Mouse (Mus musculus): Measurements from ENCODE around the gene Srrm1. TPM values are rescaled to one million over a fixed set of nuclear protein-coding genes. Genes with fewer than 3 reads are reported as not detected.

Gene Srrm1
- polyA plus RNA-seq, 1 experiment from 2014 or later = 108 TPM

DNA sequence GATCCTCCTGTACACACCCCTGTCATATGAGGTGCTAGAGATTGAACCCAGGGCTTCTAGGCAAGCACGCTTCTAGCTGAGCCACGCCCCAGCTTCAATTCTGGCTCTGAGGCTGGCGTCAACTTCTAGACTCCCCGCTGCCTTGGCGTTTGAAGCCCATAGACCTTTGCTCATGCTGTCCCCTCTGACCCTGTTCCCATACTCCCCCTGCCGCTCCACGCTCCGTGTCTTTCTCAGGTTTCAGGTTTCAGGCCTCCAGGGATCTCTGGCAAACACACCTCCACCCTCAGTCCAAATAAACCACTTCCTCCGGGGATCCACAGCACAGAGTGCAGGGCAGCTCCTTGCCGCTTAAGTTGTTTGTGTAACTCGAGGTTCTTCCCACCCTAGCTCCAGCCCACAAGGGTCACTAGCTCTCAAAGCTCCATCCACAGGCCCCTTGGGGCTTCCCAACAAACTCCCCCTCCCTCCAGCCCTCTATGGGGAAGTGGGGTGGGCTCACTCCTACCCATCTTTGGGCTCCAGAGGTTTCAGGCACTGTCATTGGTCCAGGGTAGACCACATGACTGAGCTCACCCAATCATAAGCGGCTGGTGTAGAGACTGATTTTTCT is 60.5 kb downstream of the Srrm1 start:
- Histone ChIP-seq H3K9ac (ENCODE audit: low read length) (no peak overlapping the region), H3K36me3 (ENCODE audit: control insufficient read depth, insufficient read depth, low read length) (no peaks in the 10 kb centered on the region), H3K27me3 (ENCODE audit: control insufficient read depth, insufficient read depth, low read length) (no peaks in the 10 kb centered on the region), H3K27ac (replicated peaks) (peak overlapping the region; percentile 65; the same call in 1 of the 2 replicates), H3K4me1 (replicated peaks; ENCODE audit: control insufficient read depth, insufficient read depth) (no peaks in the 10 kb centered on the region; the same call in 1 of the 2 replicates), H3K9me3 (ENCODE audit: control insufficient read depth, low read length) (no peaks in the 10 kb centered on the region), H3K4me2 (replicated peaks; ENCODE audit: low read depth) (peak overlapping the region; percentile 31), H3K4me3 (ENCODE audit: low read depth, low read length) (no peak overlapping the region)
- TF ChIP-seq CTCF (IDR thresholded peaks at IDR 0.05; ENCODE audit: low read depth) = peak; percentile 20; the same call in 1 of the 2 replicates
- no peak for TF ChIP-seq EP300 (optimal IDR thresholded peaks at IDR 0.05)
- peak; percentile 89 for ATAC-seq (ENCODE audit: low FRiP score, low TSS enrichment)
- peak; percentile 86 for DNase-seq (ENCODE audit: low spot score)
- WGBS = 7% methylated on average over 12 of the region's 12 CpGs

DNA sequence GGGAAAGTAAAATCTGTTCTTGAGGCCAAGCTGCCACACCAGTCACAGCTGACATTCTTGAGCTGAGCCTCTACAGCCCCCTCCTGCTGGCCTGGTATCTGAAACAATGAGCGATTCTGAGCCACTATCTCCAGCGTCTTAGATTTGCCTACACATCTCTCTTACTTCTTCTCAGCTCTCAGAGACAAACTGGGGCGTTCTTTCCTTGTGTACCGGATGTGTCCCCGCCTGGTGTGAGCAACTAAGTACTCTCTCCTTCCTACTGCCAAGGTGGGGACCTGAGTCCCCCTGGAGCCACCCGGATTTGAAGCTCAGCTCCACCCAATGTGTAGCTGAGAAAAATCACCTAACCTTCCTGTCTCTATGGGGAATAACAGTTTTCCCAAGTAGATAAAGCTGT is 61.3 kb downstream of the Srrm1 start:
- Histone ChIP-seq H3K36me3 (ENCODE audit: control insufficient read depth, insufficient read depth, low read length) (no peaks in the 10 kb centered on the region), H3K4me2 (replicated peaks; ENCODE audit: low read depth) (no peak overlapping the region), H3K9me3 (ENCODE audit: control insufficient read depth, low read length) (no peaks in the 10 kb centered on the region), H3K9ac (ENCODE audit: low read length) (no peak overlapping the region), H3K27me3 (ENCODE audit: control insufficient read depth, insufficient read depth, low read length) (no peaks in the 10 kb centered on the region), H3K4me1 (replicated peaks; ENCODE audit: control insufficient read depth, insufficient read depth) (peaks cover 5% of the 10 kb centered on the region; the same call in 1 of the 2 replicates), H3K4me3 (ENCODE audit: low read depth, low read length) (no peak overlapping the region), H3K27ac (replicated peaks) (peak overlapping the region; percentile 0; the same call in 1 of the 2 replicates)
- DNase-seq (ENCODE audit: low spot score) (no peak), ATAC-seq (ENCODE audit: low FRiP score, low TSS enrichment) (no peak)
- 42% methylated on average over 6 of the region's 6 CpGs for WGBS
- no peak for TF ChIP-seq CTCF (IDR thresholded peaks at IDR 0.05; ENCODE audit: low read depth)
- no peak for TF ChIP-seq EP300 (optimal IDR thresholded peaks at IDR 0.05)

- Histone ChIP-seq H3K9ac (ENCODE audit: low read length) (no peak overlapping the region), H3K9me3 (ENCODE audit: control insufficient read depth, low read length) (no peaks in the 10 kb centered on the region), H3K4me2 (replicated peaks; ENCODE audit: low read depth) (no peak overlapping the region), H3K36me3 (ENCODE audit: control insufficient read depth, insufficient read depth, low read length) (no peaks in the 10 kb centered on the region), H3K27ac (replicated peaks) (no peak overlapping the region), H3K27me3 (ENCODE audit: control insufficient read depth, insufficient read depth, low read length) (no peaks in the 10 kb centered on the region), H3K4me3 (ENCODE audit: low read depth, low read length) (no peak overlapping the region), H3K4me1 (replicated peaks; ENCODE audit: control insufficient read depth, insufficient read depth) (peaks cover 7% of the 10 kb centered on the region; the same call in 1 of the 2 replicates)
- ATAC-seq (ENCODE audit: low FRiP score, low TSS enrichment) (no peak), DNase-seq (ENCODE audit: low spot score) (no peak)
- TF ChIP-seq CTCF (IDR thresholded peaks at IDR 0.05; ENCODE audit: low read depth) = no peak
- TF ChIP-seq EP300 (optimal IDR thresholded peaks at IDR 0.05) = no peak
- 88% methylated on average over 8 of the region's 8 CpGs for WGBS
Measured at GRCm38 (mm10) chr4:135291199-135291598, 61.9 kb downstream of the Srrm1 start.

DNA sequence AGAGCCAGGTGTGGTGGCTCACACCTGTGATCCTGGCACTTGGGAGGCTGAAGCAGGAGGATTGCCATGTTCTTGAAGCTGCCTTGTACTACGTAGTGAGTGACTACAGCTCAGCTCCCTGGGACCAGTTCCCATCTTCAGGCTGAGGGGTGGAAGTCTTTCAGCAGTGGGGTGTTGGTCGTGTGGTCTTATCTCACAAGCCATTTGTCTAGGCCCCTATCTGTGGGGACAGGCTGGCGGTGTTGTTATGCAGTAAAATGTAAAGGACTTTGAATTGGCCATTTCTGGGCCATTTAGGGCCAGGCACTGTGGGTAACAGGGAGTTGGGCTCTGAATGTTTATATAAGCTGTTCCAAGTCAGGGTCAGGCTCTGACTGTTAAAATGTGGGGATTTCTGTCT is 65.1 kb downstream of the Srrm1 start:
- WGBS = 54% methylated on average over 3 of the region's 3 CpGs
- Histone ChIP-seq H3K9me3 (ENCODE audit: control insufficient read depth, low read length) (no peaks in the 10 kb centered on the region), H3K4me1 (replicated peaks; ENCODE audit: control insufficient read depth, insufficient read depth) (peaks cover 11% of the 10 kb centered on the region), H3K27ac (replicated peaks) (peak overlapping the region; percentile 89), H3K27me3 (ENCODE audit: control insufficient read depth, insufficient read depth, low read length) (no peaks in the 10 kb centered on the region), H3K36me3 (ENCODE audit: control insufficient read depth, insufficient read depth, low read length) (no peaks in the 10 kb centered on the region), H3K4me2 (replicated peaks; ENCODE audit: low read depth) (no peak overlapping the region), H3K9ac (ENCODE audit: low read length) (no peak overlapping the region), H3K4me3 (ENCODE audit: low read depth, low read length) (no peak overlapping the region)
- TF ChIP-seq EP300 (optimal IDR thresholded peaks at IDR 0.05) (no peak), CTCF (IDR thresholded peaks at IDR 0.05; ENCODE audit: low read depth) (no peak)
- DNase-seq (ENCODE audit: low spot score) (no peak), ATAC-seq (ENCODE audit: low FRiP score, low TSS enrichment) (no peak)

DNA sequence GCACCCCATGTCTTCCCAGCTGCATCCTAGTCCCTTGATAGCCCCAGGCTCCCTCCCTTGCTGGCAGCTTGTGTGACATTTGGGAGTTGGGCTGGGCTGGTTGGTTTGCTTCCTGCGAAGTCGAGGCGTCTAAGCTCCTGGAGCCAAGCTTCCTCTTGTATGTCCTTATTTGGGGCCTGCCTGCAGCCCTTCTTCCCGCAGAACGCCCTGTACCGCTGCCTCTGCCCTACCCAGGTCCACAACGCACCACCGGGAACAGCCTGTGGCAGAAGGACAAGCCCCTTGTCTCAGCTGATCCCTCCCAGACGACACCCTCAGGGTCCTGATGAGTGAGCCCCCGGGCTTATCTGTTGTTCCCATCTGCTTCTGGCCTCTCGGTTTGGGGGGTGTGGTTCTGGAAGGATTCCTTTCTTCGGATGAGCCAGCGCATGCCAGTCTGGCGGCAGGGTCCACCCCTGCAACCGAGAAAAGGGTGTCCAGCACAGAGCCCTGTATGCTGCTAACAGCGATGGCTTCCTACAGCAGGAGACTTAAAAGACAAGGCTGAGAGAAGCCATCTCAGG is 66.2 kb downstream of the Srrm1 start:
- Histone ChIP-seq H3K4me1 (replicated peaks; ENCODE audit: control insufficient read depth, insufficient read depth) (peaks cover 11% of the 10 kb centered on the region; the same call in 1 of the 2 replicates), H3K9ac (ENCODE audit: low read length) (peak overlapping the region; percentile 50), H3K4me2 (replicated peaks; ENCODE audit: low read depth) (peak overlapping the region; percentile 30), H3K9me3 (ENCODE audit: control insufficient read depth, low read length) (no peaks in the 10 kb centered on the region), H3K4me3 (ENCODE audit: low read depth, low read length) (peak overlapping the region; percentile 8; the same call in 1 of the 2 replicates), H3K27me3 (ENCODE audit: control insufficient read depth, insufficient read depth, low read length) (no peaks in the 10 kb centered on the region), H3K36me3 (ENCODE audit: control insufficient read depth, insufficient read depth, low read length) (no peaks in the 10 kb centered on the region), H3K27ac (replicated peaks) (peak overlapping the region; percentile 89)
- 9% methylated on average over 16 of the region's 16 CpGs for WGBS
- peak; percentile 70 for DNase-seq (ENCODE audit: low spot score)
- peak; percentile 77 for ATAC-seq (ENCODE audit: low FRiP score, low TSS enrichment)
- TF ChIP-seq EP300 (optimal IDR thresholded peaks at IDR 0.05) (peak; percentile 37), CTCF (IDR thresholded peaks at IDR 0.05; ENCODE audit: low read depth) (no peak)

Data from stomach, postnatal 0 days (tissue).